Mouse (Mus musculus) MEL-GATA-1-ER (cell line): ENCODE results near the gene Catsper3.

ENCODE experiments used
- DNase-seq: peaks from one replicate; pipeline ENCODE4 v3.0.0-alpha.2; 2012; ENCODE audit warnings: low read depth; ENCODE audit errors: extremely low read depth

Gene Catsper3

DNA sequence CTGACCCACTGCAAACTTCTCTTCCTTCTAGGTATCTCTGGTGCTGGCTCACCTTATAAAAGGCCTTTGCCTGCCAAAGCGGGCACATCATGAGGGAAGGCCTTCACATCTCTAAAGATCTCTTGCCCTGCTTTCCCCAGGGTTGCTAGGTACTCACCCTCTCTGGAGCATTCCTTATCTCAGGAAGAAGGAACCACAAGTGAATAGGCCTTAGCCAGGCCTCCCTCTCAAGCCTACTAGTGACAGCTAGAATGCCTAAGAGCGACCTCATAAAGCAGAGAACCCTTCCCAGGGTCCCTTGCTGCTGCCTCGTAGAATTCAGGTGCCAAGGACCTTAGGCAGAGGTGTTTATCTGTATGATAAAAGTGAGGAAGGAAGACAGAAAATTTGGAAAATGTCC, at the start of gene Catsper3:
Gene Catsper3 (plus strand): TSS at position 301 of the 400 bp plus-strand sequence.
- DNase-seq: no peak

- DNase-seq: no peak
These were observed 46.5 kb upstream of the Catsper3 start for GRCm38 (mm10) chr13:55737885-55738284.

- no peak for DNase-seq
These were observed 42.1 kb upstream of the Catsper3 start for GRCm38 (mm10) chr13:55742306-55742705.

DNA sequence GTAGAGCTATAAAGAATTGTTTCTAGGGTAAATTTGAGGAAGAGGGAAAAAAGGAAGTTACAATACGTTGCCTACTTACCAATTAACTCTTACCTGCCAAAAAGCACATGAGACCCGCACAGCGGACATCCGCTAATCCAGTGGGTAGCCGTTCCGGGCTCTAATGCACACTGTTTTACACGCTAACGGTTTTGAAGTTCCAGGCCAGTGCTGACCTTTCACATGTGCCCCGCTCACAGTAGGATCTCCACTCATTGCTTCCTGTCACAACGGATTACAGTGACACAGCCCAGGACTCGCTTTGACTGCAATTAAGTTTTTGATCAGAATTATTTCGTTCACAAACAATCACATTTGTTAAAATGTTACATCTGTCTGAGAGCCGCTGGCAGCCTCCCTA, 30.0 kb upstream of the Catsper3 start:
- DNase-seq: peak; percentile 9

GRCm38 (mm10) chr13:55756789-55757188, 27.6 kb upstream of the Catsper3 start:
- no peak for DNase-seq

DNA sequence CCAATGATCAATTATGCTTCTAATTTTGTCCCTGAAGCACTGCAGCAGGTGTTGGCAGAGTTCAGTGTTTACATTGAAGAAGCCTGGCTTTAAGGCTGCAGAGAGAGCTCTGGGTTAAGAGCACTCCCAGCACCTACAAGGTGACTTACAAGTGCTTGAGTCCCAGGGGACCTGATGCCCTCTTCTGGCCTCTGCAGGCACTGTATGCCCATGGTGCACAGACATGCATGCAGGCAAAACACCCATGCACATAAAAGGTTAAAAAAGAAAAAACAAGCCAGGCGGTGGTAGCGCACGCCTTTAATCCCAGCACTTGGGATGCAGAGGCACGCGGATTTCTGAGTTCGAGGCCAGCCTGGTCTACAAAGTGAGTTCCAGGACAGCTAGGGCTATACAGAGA, 26.7 kb upstream of the Catsper3 start:
- DNase-seq: peak; percentile 11

GRCm38 (mm10) chr13:55760576-55760975, 23.8 kb upstream of the Catsper3 start:
- DNase-seq: no peak

DNA sequence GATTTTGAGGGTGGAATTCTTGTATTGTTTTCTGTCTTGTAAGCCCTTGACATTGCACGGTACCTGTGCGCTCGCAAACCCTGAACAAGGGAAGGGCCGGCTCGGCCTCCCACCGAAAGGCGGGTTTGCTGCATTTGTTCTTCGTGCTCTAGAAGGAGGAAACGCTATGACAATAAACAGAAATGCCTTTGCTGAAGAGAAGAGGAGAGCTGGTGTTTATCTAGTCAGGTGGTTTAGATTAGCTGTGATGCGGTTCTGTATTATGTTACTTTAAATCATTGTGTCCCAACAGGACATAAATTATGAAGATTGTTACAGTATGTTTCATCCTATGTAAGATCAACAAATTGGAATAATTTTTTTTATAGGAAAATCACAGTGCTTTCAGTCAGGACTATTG, 22.9 kb upstream of the Catsper3 start:
- DNase-seq: no peak

DNA sequence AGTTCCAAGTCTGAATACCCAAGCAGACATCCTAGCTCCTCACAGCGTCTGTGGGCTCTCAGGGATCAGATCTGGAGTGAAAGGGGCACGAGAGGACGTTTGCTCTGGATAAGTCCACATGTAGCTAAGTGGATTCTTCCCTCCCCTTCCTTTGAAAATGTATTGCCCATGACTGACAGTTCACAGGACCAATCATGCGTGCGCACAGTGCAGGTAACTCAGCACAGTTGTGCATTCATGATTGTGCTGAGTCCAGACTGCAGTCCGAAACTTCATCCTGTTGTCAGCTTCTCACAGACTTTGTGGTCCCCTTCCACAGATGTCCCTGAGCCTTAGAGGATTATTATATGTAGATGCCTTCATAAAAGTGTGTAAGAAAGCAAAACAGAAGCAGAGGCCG, 10.0 kb upstream of the Catsper3 start:
- DNase-seq: no peak

GRCm38 (mm10) chr13:55775056-55775455, 9.3 kb upstream of the Catsper3 start:
- DNase-seq: no peak

DNA sequence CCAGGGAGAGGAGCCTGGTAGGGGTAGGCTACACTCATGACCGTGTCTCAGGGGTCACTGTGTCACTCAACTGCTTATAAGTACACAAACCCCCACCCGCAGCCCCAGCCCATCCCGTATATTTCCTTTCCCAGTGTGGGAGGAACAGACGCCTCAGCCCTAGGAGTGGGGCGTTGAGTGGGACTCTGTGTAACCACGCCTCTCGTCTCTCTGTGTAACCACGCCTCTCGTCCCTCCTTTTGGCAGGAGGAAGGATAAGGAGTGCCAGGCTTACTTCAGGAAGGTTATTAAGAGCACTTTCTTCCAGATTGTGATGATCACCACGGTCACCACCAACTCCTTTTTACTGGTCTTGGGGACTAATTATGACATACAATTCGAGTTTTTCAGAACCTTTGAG, 1.8 kb downstream of the Catsper3 start:
- no peak for DNase-seq

DNA sequence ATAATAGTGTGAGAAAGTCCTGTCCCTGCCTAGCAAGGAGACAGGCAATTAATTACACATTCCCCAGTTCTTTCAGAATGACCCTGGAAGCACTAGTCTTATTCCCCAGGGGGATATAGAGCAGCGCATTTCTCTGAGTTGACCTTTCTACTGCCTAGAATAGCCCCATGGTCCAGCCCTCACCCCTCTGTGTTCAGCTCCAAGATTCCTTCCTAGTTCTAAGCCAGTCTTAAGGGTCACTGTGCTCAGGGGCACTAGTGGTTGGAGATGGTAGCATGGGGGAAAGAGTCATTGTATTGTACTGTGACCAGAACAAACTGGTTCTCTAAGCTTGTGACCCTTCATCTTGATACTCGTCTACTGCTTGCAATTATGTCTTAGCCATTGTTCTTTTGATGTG, 16.9 kb downstream of the Catsper3 start:
- no peak for DNase-seq

- no peak for DNase-seq
These were observed 19.6 kb downstream of the Catsper3 start for GRCm38 (mm10) chr13:55803973-55804372.

DNA sequence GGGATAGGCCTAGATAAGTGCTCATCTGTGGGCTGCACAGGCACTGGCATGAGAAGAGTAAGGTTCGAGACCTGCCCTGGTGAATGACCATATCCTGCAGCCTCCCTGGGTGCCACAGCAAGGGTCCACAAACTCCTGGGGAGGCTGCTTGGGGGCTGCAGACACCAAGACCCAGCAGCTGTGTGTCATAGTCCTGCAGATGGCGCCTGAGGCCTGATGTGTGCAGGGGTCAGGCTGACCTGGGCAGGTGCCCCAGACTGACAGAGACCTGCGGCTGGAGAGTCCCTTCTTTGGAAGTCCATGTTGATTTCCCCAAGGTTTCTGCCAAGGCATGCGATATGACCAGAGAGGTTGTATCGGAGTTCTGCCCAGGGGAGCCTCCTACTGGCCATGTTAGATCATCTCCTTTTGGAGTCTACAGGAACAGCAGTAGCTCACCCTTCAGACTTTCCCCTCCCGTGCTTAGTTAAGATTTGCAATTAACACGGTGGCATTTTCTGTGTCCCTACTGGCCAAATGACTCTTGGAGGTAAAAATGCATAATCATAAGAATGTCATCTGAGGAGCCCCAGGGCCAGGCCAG, 24.8 kb downstream of the Catsper3 start:
- no peak for DNase-seq

DNA sequence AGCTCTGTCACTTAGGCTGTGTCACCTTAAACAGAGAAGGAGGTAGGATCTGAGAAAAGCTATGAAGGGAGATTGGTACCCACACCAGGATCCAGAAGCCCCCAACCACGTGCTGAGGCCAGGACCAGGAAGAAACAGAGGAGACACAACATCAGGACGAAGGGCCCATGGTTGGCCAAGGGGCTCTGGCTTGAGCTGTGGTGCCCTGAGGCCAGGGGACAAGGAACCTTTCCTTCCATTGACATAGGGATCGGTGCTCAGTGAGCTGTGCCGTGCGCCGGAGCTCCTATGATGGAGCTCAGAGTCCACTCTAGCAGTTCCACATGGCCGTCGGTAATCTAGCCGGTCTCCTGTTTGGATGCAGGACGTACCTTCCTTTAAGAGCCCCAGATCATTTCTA, 25.3 kb downstream of the Catsper3 start:
- no peak for DNase-seq

DNA sequence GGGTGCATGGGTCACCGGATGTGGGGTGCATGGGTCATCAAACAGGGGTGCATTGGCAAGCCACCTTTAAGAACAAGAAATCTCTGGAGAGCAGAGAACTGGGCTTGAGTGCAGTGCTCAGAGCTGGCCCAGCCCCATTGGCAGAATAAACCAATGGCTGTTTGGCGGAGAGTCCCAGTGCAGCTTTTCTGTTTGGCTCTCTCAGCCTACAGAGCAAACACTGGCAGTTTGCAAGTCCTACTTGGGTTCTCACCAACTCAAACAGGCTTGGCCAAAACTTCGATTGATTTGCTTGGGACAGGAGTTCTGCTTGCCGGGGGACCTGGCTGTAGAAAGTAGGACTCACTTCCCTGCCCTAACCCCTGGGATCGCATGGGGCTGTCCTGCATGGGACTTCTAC, 26.6 kb downstream of the Catsper3 start:
- no peak for DNase-seq

DNA sequence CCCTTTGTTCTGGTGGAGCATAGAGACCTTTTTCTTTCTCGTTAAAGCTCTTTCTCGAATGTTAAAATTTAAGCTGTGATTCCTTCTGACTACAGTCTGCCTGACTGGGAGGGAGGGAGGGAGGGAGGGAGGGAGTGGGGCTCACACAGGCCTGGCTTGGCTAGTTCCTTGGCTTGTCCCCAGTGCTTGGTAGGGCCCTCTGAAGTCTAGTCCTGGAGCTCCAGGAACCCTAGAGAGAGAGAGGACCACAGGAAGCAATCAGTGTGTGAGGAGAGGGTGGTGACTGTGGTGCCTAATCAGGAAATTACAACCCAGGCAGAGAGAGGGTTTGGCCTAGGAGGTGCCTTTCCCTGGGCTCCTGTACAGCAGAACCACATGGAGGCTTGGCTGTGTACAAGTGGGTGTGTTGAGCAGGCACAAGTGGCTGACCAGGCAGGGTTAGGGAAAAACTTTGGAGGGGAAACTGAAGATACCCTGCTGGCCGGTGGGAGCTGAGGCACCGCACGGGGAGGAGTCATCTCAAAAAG, 29.2 kb downstream of the Catsper3 start:
- DNase-seq: no peak

- no peak for DNase-seq
These were observed 30.5 kb downstream of the Catsper3 start for GRCm38 (mm10) chr13:55814834-55815233.

GRCm38 (mm10) chr13:55822499-55822898, 38.1 kb downstream of the Catsper3 start:
- no peak for DNase-seq

DNA sequence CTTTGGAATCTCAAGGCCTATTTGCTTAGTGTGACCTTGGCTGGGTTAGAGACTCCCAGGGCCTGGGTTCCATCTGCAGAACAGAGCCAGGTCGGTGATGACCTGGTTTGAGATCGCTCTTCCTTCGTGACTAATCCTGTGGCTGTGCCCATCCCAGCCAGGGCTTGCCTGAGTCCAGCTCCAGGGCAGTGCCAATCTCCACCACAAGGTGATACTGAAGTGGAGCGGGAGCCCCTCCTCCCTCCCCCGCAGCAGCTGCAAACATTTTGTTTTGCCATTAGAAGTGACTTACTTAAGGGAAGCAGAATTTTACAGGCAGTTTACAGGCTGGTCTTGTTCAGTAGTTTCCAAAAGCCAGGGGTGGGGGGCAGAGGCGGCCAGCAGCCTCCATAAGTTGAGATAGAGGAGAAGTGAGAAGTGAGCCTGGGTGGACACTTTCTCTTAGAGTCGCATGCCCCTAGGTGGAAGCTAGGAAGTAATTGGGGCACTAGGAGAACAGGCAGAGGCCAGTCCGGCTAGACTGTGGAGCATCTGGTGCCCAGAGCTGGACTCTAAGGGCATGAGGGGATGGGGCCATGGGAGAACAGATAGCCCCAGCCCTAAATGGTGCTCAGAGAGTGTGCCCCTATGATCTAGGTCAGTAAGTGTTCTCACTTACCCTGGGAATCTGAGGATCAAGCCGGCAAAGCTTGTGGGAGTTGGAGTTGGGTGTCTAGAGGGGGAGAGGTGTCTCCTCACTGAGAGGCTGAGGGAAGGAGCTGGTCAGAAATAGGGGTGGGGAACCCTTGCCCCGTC, 40.0 kb downstream of the Catsper3 start:
- DNase-seq: no peak

GRCm38 (mm10) chr13:55825245-55825681, 40.9 kb downstream of the Catsper3 start:
- DNase-seq: no peak

DNA sequence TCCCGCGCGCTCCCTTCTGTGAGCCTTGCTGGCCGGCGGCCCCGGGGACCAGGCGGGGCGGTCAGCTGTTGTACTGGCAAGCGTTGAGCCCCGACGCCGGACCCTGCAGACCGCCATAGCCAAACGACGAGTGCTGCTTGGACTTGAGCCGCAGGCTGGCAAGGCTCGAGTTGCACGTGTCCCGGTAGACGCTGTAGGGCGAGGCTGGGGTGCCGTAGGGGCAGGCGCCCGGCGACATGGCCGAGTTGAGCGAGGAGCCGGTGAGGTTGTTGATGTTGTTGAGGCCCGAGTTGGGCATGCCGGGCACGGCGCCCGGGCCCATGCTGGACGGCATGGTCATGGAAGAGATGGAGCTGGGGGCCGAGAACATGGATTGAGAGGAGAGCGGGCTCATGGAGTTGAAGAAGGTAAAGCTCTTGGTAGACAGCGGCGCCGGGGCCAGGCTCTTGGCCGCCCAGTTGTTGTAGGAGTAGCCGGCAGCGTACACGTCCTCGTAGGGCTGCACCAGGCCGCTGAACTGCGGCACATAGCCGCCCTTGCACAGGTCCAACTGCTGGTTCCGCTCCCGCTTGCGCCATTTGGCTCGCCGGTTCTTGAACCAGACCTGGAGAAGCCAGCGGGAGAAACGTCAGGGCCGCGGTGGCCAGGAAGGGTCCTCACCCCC, 41.8 kb downstream of the Catsper3 start:
- no peak for DNase-seq
